Mouse (Mus musculus): ENCODE results near the gene Rnf217.

Rnf217 gene

GRCm38 (mm10) chr10:31609066-31609961 is at the start of gene Rnf217:
Gene Rnf217, minus strand, starts transcription at chr10:31609184.
- peak; percentile 75 to 80 for DNase-seq (ENCODE audit: low spot score in 2 of 2)

GRCm38 (mm10) chr10:31647270-31647669 is 38.3 kb upstream of the Rnf217 start:
- no peak for DNase-seq (ENCODE audit: low spot score in 2 of 2)

GRCm38 (mm10) chr10:31646083-31646482 is 37.1 kb upstream of the Rnf217 start:
- no peak for DNase-seq (ENCODE audit: low spot score in 2 of 2)

- DNase-seq (ENCODE audit: low spot score in 2 of 2): no peak
Observed at GRCm38 (mm10) chr10:31635098-31635497, 26.1 kb upstream of the Rnf217 start.

- DNase-seq (ENCODE audit: low spot score in 2 of 2): no peak
Observed at GRCm38 (mm10) chr10:31632005-31632404, 23.0 kb upstream of the Rnf217 start.

- DNase-seq (ENCODE audit: low spot score in 2 of 2): no peak
Observed at GRCm38 (mm10) chr10:31615355-31615754, 6.4 kb upstream of the Rnf217 start.

GRCm38 (mm10) chr10:31614111-31614510 is 5.1 kb upstream of the Rnf217 start:
- no peak for DNase-seq (ENCODE audit: low spot score in 2 of 2)

GRCm38 (mm10) chr10:31608441-31609065 is 431 bp downstream of the Rnf217 start:
- DNase-seq (ENCODE audit: low spot score in 2 of 2): no peak

GRCm38 (mm10) chr10:31606981-31607867 is 1.8 kb downstream of the Rnf217 start:
- peak in 1 of 2 experiments; percentile 40 for DNase-seq (ENCODE audit: low spot score in 2 of 2)

GRCm38 (mm10) chr10:31603855-31604254 is 5.1 kb downstream of the Rnf217 start:
- no peak for DNase-seq (ENCODE audit: low spot score in 2 of 2)

- DNase-seq (ENCODE audit: low spot score in 2 of 2): no peak
Observed at GRCm38 (mm10) chr10:31600116-31600515, 8.9 kb downstream of the Rnf217 start.

GRCm38 (mm10) chr10:31597886-31598285 is 11.1 kb downstream of the Rnf217 start:
- DNase-seq (ENCODE audit: low spot score in 2 of 2): no peak

GRCm38 (mm10) chr10:31596804-31597203 is 12.2 kb downstream of the Rnf217 start:
- no peak for DNase-seq (ENCODE audit: low spot score in 2 of 2)

GRCm38 (mm10) chr10:31595326-31595725 is 13.7 kb downstream of the Rnf217 start:
- DNase-seq (ENCODE audit: low spot score in 2 of 2): no peak

GRCm38 (mm10) chr10:31592741-31593524 is 16.1 kb downstream of the Rnf217 start:
- peak in 1 of 2 experiments; percentile 19 for DNase-seq (ENCODE audit: low spot score in 2 of 2)

GRCm38 (mm10) chr10:31592095-31592740 is 16.8 kb downstream of the Rnf217 start:
- no peak for DNase-seq (ENCODE audit: low spot score in 2 of 2)

GRCm38 (mm10) chr10:31580722-31581121 is 28.3 kb downstream of the Rnf217 start:
- DNase-seq (ENCODE audit: low spot score in 2 of 2): no peak

- DNase-seq (ENCODE audit: low spot score in 2 of 2): no peak
Observed at GRCm38 (mm10) chr10:31580073-31580472, 28.9 kb downstream of the Rnf217 start.

- no peak for DNase-seq (ENCODE audit: low spot score in 2 of 2)
Observed at GRCm38 (mm10) chr10:31573267-31573666, 35.7 kb downstream of the Rnf217 start.

- no peak for DNase-seq (ENCODE audit: low spot score in 2 of 2)
Observed at GRCm38 (mm10) chr10:31557311-31557710, 51.7 kb downstream of the Rnf217 start.

All from frontal cortex, postnatal 36 days (tissue).